Mouse (Mus musculus): ENCODE results near the gene Trim46.

The Trim46 gene

GRCm38 (mm10) chr3:89271760-89272159 lies 25.7 kb upstream of the Trim46 start:
- DNase-seq (ENCODE audit: low read depth in 1 of 2, low spot score in 2 of 2): no peak

DNA sequence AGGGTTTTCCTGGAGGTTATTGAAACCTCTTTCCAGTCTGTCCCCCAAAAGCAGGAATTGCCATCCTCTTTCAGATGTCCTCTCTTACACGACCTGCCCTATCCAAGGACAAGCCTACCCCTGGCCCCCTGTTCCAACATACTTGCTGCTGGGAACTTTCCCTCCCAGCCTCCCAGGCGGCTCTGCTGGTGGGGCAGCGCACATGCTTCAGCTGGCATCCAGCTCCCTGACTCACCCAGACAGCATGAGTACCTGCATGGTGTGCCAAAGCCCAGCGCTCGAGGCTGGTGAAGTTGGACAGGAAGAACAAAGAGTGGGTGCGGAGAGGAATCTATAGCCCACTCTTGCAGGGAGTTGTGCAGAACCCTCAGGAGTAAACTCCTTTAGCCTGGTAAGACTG lies 24.8 kb upstream of the Trim46 start:
- no peak for DNase-seq (ENCODE audit: low read depth in 1 of 2, low spot score in 2 of 2)

- peak in 1 of 2 experiments; percentile 33 for DNase-seq (ENCODE audit: low read depth in 1 of 2, low spot score in 2 of 2)
Measured at GRCm38 (mm10) chr3:89270051-89270755, 24.1 kb upstream of the Trim46 start, which contains the start of gene Slc50a1. Gene Slc50a1 (minus strand): TSS chr3:89270570.

DNA sequence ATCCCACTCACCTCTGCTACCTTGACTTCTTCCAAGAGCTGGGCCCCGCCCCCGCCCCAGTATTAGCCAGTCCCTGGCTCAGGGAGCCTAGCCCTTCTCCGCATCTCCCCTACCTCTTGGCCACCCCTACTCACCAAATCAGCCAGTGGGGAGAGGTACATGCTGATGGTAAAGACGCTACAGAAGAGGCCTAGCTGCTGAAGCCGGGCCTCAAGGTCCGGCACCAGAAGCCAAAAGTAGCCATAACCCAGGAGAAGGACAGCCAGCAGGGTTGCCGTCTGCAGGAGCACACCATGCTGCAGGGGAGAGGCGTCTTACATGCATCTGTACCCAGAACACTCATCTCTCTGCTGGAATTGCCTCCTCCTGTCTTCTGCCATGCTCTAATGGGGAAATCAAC lies 22.8 kb upstream of the Trim46 start:
- no peak for DNase-seq (ENCODE audit: low read depth in 1 of 2, low spot score in 2 of 2)

DNA sequence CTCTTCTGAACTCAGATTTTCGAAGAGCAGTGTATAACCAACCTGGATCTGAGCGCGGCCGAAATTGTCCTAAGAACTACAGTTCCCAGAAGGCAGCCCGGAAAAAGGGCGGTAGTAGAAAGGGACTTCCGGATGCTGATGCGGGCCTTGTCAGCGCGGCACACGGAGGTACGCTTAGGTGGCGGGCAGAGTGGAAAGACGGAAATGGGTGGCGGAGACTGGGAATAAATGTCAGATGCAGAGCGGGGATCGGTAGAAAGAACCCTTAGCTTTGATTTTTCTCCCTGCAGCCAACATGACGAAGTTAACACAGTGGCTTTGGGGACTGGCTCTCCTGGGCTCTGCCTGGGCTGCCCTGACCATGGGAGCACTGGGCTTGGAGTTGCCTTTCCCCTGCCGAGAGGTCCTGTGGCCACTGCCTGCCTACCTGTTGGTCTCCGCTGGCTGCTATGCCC lies 20.4 kb upstream of the Trim46 start:
- no peak for DNase-seq (ENCODE audit: low read depth in 1 of 2, low spot score in 2 of 2)

GRCm38 (mm10) chr3:89262417-89262816 lies 16.3 kb upstream of the Trim46 start:
- DNase-seq (ENCODE audit: low read depth in 1 of 2, low spot score in 2 of 2): no peak

DNA sequence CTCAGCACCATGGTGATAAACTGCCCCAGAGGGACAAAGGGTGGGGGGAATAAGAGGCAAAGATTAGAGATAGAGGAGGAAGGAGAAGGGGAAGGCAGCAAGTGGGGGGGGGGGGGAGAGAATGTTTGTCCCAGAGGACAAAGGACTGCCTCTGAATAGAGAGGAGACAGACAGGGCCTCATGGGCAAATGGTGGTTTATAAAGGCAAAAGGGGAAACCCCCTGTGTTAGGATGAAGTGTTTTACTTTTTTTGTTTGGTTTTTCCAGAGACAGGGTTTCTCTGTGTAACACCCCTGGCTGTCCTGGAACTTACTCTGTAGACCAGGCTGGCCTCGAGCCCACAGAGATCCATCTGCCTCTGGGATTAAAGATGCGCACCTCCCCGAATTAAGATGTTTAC lies 14.1 kb upstream of the Trim46 start:
- DNase-seq (ENCODE audit: low read depth in 1 of 2, low spot score in 2 of 2): no peak

DNA sequence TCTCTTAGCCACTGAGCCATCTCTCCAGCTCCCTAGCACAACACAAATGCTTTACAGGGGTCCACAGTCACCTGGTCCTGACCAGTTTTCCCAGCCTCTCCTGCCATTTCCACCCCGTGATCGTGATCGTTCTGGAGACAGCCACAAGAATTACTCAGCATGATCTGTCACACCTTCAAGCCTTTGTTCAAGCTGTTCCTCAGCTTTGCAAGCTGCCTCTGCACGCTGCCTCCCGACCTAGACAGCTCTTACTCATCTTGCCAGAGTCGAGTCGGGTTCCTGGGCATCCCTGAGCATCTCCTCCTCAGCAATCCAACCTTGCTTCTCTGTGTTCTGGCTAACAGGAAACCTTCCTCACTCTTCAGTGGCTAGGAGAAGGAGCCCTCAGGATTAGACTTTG lies 13.0 kb upstream of the Trim46 start, which contains the start of gene Dpm3:
Gene Dpm3, plus strand, starts transcription at position 283 of the 400 bp plus-strand sequence.
- DNase-seq (ENCODE audit: low read depth in 1 of 2, low spot score in 2 of 2): no peak

- DNase-seq (ENCODE audit: low read depth in 1 of 2, low spot score in 2 of 2): no peak
Measured at GRCm38 (mm10) chr3:89256177-89256576, 10.1 kb upstream of the Trim46 start.

- no peak for DNase-seq (ENCODE audit: low read depth in 1 of 2, low spot score in 2 of 2)
Measured at GRCm38 (mm10) chr3:89254994-89255393, 8.9 kb upstream of the Trim46 start.

DNA sequence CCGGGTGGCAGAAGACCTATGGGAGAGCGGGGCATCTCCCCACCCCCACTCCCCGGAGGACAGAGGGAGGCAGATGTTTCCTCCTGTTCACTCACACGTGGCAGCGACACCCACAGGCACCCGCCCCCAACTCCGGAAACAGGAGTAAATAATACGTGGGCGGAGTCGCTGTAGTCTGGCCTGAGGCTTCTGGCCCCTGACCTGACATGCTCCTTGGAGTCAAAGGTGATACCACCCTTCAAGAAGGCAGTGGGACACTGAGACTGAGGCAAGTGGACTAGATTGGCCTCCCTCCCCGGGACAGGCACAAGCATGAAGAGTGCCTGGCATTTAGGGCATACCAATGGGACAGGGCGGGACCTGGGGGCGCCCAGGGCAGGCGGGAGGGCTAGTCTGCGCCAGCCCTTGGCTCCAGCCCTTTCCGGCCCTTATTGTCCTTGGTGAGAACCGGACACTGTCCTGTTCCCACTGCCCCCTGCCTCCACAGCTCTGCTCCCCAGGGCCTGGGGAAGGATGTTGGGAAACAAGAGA lies 5.3 kb upstream of the Trim46 start:
- no peak for DNase-seq (ENCODE audit: low read depth in 1 of 2, low spot score in 2 of 2)

GRCm38 (mm10) chr3:89250435-89251040 lies 4.4 kb upstream of the Trim46 start:
- no peak for DNase-seq (ENCODE audit: low read depth in 1 of 2, low spot score in 2 of 2)

DNA sequence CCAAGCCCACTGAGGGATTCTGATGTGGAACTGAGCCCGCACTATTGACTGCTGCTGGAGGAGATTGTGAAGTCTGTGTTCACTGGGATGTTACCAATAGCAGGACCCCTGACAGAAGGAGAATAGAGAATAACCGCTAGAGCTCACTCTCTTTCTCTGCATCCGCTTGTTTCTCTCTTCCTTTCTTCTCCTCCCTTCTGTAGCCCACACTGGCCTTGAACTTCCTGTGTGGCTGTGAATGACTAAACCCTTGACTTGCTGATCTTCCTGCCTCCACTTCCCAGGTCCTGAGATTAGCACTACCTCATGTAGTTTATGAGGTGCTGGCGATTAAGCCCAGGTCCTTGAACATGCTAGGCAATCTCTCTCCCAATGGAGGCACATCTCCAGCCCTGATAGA lies 1.4 kb upstream of the Trim46 start:
- DNase-seq (ENCODE audit: low read depth in 1 of 2, low spot score in 2 of 2): no peak

DNA sequence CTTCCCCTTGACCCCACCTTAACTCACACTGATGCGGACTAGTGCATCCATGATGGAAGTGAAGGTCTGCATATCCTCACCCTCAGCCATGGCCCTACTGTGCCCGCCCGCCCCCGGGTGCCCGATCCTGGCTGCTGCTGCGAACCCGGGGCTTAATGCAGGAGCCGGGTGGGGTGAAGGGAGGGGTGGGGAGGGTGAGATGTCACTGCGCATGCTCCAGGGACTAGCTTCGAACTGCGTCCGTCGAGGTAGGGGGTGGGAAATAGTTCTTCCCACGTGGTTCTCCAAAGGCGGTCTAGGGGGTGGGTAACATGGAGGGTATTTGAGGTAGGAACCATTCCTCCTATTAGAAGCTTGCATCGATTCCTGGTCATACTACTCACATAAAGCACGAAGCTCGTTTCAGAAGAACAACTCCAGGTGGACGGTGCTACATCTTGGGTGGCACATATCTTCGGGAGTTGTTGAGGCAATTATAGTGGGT lies 379 bp downstream of the Trim46 start, which contains the start of gene Krtcap2:
Gene Krtcap2, plus strand, starts transcription at position 279 of the 484 bp plus-strand sequence.
- DNase-seq (ENCODE audit: low read depth in 1 of 2, low spot score in 2 of 2): no peak

DNA sequence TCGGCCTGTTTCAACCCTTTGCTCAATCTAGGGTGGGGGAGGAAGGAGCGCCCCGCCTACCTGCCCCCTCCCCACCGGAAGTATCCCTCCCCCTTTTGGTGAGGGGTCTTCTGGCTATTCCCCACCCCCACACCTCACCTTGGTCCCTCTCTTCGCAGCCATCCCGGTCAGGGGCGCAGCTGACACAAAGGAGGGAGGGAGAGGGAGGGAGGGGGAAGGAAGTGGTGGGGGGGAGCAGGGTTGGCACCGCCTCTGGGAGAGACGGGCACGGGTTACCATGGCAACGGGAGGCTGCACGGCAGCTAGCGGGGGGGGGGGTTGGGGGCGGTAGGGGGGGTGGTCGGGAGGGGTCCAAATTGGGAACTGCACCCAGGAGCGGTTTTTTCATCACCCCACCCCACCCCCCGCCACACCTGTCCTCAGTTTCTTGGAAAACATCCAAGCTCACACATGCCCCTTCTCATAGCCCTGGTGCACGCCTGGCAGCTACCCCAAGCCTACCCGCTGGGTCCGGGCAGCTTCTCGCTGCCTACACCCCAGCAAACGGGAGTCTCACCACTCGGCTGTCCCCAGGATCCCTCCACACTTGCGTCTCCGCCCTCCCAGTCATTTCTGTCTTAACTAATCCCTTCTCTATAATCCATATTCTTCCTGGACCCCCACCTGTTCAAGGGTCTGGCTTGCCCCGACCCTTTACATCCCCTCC lies 974 bp downstream of the Trim46 start:
- DNase-seq (ENCODE audit: low read depth in 1 of 2, low spot score in 2 of 2): no peak

- no peak for DNase-seq (ENCODE audit: low read depth in 1 of 2, low spot score in 2 of 2)
Measured at GRCm38 (mm10) chr3:89244158-89244981, 1.7 kb downstream of the Trim46 start.

DNA sequence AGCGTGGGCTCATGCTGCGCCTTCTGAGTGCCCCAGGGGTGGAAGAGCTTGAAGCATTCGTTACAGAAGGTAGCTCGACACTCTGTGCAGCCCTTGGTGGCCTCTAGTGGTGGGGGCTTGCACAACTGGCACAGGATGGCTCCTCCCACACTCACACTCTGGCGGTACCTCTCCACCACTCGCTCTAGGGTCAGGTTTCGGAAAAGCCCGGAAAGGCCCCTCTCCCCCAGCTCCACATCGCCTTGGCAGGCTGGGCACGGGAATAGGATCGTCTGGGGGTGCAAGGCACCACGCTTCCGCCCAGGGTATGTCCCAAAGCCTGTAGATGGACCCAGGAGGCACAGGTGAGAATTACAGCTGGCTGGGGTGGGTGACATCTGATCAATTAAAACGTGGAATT lies 2.5 kb downstream of the Trim46 start:
- DNase-seq (ENCODE audit: low read depth in 1 of 2, low spot score in 2 of 2): no peak

GRCm38 (mm10) chr3:89242331-89242895 lies 3.7 kb downstream of the Trim46 start:
- DNase-seq (ENCODE audit: low read depth in 1 of 2, low spot score in 2 of 2): peak; percentile 53 to 73

DNA sequence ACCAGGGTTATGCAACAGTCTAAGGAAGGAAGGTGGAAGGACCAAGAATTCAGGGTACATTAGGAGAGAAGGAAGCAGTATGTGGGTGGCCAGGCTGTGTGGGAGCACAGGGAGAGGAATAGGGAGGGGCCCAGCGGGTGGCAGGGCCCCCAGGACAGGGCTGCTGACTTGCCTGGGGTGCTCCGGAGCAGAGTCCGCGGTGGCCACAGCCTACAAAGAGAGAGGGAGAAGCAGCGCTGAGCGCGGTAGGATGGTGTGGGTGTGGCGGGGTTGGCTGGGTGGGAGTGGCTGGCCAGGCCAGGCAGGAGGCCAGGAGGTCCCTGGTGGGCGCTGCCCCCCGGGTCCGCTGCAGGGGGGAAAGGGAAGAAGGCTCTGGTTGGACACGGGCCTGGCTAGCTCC lies 7.6 kb downstream of the Trim46 start:
- no peak for DNase-seq (ENCODE audit: low read depth in 1 of 2, low spot score in 2 of 2)

DNA sequence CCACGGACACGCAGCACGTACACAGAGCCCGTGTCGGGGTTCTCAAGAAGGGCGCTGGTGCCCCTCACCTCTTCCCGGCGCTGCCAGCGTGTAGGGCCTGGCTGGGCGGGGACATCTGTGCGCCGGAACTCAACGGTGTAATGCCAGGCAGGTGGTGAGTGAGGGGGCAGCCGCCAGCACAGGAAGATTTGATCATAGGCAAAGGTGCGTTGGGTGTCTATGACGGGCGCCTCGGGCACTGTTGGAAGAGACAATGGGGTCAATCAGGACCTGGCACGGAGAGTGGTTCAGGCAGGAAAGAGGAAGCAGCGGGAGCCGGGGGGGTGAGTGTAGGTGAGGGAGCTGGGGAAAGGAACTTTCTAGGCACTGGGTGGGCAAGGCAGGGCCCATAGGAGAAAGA lies 8.4 kb downstream of the Trim46 start:
- no peak for DNase-seq (ENCODE audit: low read depth in 1 of 2, low spot score in 2 of 2)

Data from monocyte, adult 2 months (primary cell).